Mouse (Mus musculus): Measurements from ENCODE around the gene Slc26a8. TPM values are rescaled to one million over a fixed set of nuclear protein-coding genes. Genes with fewer than 3 reads are reported as not detected.

Gene Slc26a8
- polyA plus RNA-seq, 1 experiment from 2014 or later: 1.0 TPM

GRCm38 (mm10) chr17:28615332-28615731 lies 74.7 kb downstream of the Slc26a8 start:
- Histone ChIP-seq H3K4me3 (ENCODE audit: low read depth, low read length) (no peak overlapping the region), H3K4me1 (replicated peaks; ENCODE audit: control insufficient read depth, insufficient read depth, low read length) (no peaks in the 10 kb centered on the region; the same call in 1 of the 2 replicates), H3K27me3 (ENCODE audit: control insufficient read depth, insufficient read depth, low read length) (no peaks in the 10 kb centered on the region), H3K27ac (ENCODE audit: low read depth, low read length) (no peak overlapping the region), H3K4me2 (ENCODE audit: low read depth, low read length, severe bottlenecking) (no peak overlapping the region), H3K9ac (ENCODE audit: low read length) (no peak overlapping the region), H3K9me3 (ENCODE audit: control insufficient read depth, low read length) (no peaks in the 10 kb centered on the region), H3K36me3 (ENCODE audit: control insufficient read depth, insufficient read depth, low read length) (peaks cover 5% of the 10 kb centered on the region)
- ATAC-seq (replicated peaks; ENCODE audit: low FRiP score) (no peak), DNase-seq (ENCODE audit: low spot score) (no peak)
- WGBS: 97% methylated on average over 4 of the region's 4 CpGs

GRCm38 (mm10) chr17:28613096-28613495 lies 76.9 kb downstream of the Slc26a8 start:
- no peaks in the 10 kb centered on the region for H3K27me3 ChIP-seq (ENCODE audit: control insufficient read depth, insufficient read depth, low read length)
- WGBS: 81% methylated on average over 6 of the region's 6 CpGs
- H3K4me3 ChIP-seq (ENCODE audit: low read depth, low read length): no peak overlapping the region
- H3K4me1 ChIP-seq (replicated peaks; ENCODE audit: control insufficient read depth, insufficient read depth, low read length): no peaks in the 10 kb centered on the region
- no peak overlapping the region for H3K4me2 ChIP-seq (ENCODE audit: low read depth, low read length, severe bottlenecking)
- no peak overlapping the region for H3K27ac ChIP-seq (ENCODE audit: low read depth, low read length)
- no peak overlapping the region for H3K9ac ChIP-seq (ENCODE audit: low read length)
- DNase-seq (ENCODE audit: low spot score) (no peak), ATAC-seq (replicated peaks; ENCODE audit: low FRiP score) (no peak)
- no peaks in the 10 kb centered on the region for H3K9me3 ChIP-seq (ENCODE audit: control insufficient read depth, low read length)
- H3K36me3 ChIP-seq (ENCODE audit: control insufficient read depth, insufficient read depth, low read length): no peaks in the 10 kb centered on the region; the same call in 1 of the 2 replicates

GRCm38 (mm10) chr17:28612603-28613002 lies 77.4 kb downstream of the Slc26a8 start:
- Histone ChIP-seq H3K27me3 (ENCODE audit: control insufficient read depth, insufficient read depth, low read length) (no peaks in the 10 kb centered on the region), H3K4me3 (ENCODE audit: low read depth, low read length) (no peak overlapping the region), H3K4me2 (ENCODE audit: low read depth, low read length, severe bottlenecking) (no peak overlapping the region), H3K9me3 (ENCODE audit: control insufficient read depth, low read length) (no peaks in the 10 kb centered on the region), H3K36me3 (ENCODE audit: control insufficient read depth, insufficient read depth, low read length) (no peaks in the 10 kb centered on the region; the same call in 1 of the 2 replicates), H3K27ac (ENCODE audit: low read depth, low read length) (no peak overlapping the region), H3K4me1 (replicated peaks; ENCODE audit: control insufficient read depth, insufficient read depth, low read length) (no peaks in the 10 kb centered on the region), H3K9ac (ENCODE audit: low read length) (no peak overlapping the region)
- DNase-seq (ENCODE audit: low spot score) (no peak), ATAC-seq (replicated peaks; ENCODE audit: low FRiP score) (no peak)
- 92% methylated on average over 2 of the region's 2 CpGs for WGBS

GRCm38 (mm10) chr17:28609543-28609942 lies 80.5 kb downstream of the Slc26a8 start:
- Histone ChIP-seq H3K36me3 (ENCODE audit: control insufficient read depth, insufficient read depth, low read length) (peaks cover 9% of the 10 kb centered on the region; the same call in 1 of the 2 replicates), H3K9ac (ENCODE audit: low read length) (no peak overlapping the region), H3K4me3 (ENCODE audit: low read depth, low read length) (no peak overlapping the region), H3K27ac (ENCODE audit: low read depth, low read length) (no peak overlapping the region), H3K4me1 (replicated peaks; ENCODE audit: control insufficient read depth, insufficient read depth, low read length) (no peaks in the 10 kb centered on the region), H3K4me2 (ENCODE audit: low read depth, low read length, severe bottlenecking) (no peak overlapping the region), H3K9me3 (ENCODE audit: control insufficient read depth, low read length) (no peaks in the 10 kb centered on the region), H3K27me3 (ENCODE audit: control insufficient read depth, insufficient read depth, low read length) (no peaks in the 10 kb centered on the region)
- no peak for DNase-seq (ENCODE audit: low spot score)
- ATAC-seq (replicated peaks; ENCODE audit: low FRiP score): no peak
- 87% methylated on average over 3 of the region's 3 CpGs for WGBS

- no peaks in the 10 kb centered on the region for H3K9me3 ChIP-seq (ENCODE audit: control insufficient read depth, low read length)
- H3K27ac ChIP-seq (ENCODE audit: low read depth, low read length): no peak overlapping the region
- H3K4me2 ChIP-seq (ENCODE audit: low read depth, low read length, severe bottlenecking): no peak overlapping the region
- no peaks in the 10 kb centered on the region for H3K4me1 ChIP-seq (replicated peaks; ENCODE audit: control insufficient read depth, insufficient read depth, low read length)
- no peaks in the 10 kb centered on the region for H3K27me3 ChIP-seq (ENCODE audit: control insufficient read depth, insufficient read depth, low read length)
- DNase-seq (ENCODE audit: low spot score) (no peak), ATAC-seq (replicated peaks; ENCODE audit: low FRiP score) (no peak)
- no peak overlapping the region for H3K4me3 ChIP-seq (ENCODE audit: low read depth, low read length)
- H3K36me3 ChIP-seq (ENCODE audit: control insufficient read depth, insufficient read depth, low read length): peaks cover 27% of the 10 kb centered on the region
- WGBS: 87% methylated on average over 9 of the region's 9 CpGs
- H3K9ac ChIP-seq (ENCODE audit: low read length): no peak overlapping the region
Measured at GRCm38 (mm10) chr17:28601557-28602250, 88.3 kb downstream of the Slc26a8 start.

GRCm38 (mm10) chr17:28600780-28601179 lies 89.3 kb downstream of the Slc26a8 start:
- Histone ChIP-seq H3K9me3 (ENCODE audit: control insufficient read depth, low read length) (no peaks in the 10 kb centered on the region), H3K4me3 (ENCODE audit: low read depth, low read length) (no peak overlapping the region), H3K4me1 (replicated peaks; ENCODE audit: control insufficient read depth, insufficient read depth, low read length) (no peaks in the 10 kb centered on the region), H3K27me3 (ENCODE audit: control insufficient read depth, insufficient read depth, low read length) (no peaks in the 10 kb centered on the region), H3K4me2 (ENCODE audit: low read depth, low read length, severe bottlenecking) (no peak overlapping the region), H3K27ac (ENCODE audit: low read depth, low read length) (no peak overlapping the region), H3K9ac (ENCODE audit: low read length) (no peak overlapping the region), H3K36me3 (ENCODE audit: control insufficient read depth, insufficient read depth, low read length) (peaks cover 23% of the 10 kb centered on the region)
- WGBS: 87% methylated on average over 5 of the region's 5 CpGs
- DNase-seq (ENCODE audit: low spot score): no peak
- ATAC-seq (replicated peaks; ENCODE audit: low FRiP score): no peak

DNA sequence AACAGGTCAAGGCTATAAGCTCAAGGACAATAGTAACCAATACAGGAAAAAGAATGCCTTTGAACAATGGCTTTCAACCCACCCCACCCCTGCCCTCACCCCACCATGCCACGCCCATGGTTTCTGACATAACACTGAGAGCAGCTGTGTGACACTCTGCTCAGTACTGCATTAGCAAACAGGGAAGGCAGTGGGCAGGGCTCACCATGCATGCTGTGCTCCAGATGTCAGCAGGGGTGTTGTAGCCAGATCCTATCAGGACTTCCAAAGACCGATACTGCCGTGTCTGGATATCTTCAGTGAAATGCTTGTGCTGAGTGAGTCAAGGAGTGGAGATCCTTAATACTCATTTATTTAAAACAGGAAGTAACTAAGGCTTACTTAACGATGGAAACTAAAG lies 96.1 kb downstream of the Slc26a8 start:
- Histone ChIP-seq H3K36me3 (ENCODE audit: control insufficient read depth, insufficient read depth, low read length) (peaks cover 22% of the 10 kb centered on the region), H3K4me3 (ENCODE audit: low read depth, low read length) (no peak overlapping the region), H3K27me3 (ENCODE audit: control insufficient read depth, insufficient read depth, low read length) (no peaks in the 10 kb centered on the region), H3K4me1 (replicated peaks; ENCODE audit: control insufficient read depth, insufficient read depth, low read length) (no peaks in the 10 kb centered on the region), H3K9ac (ENCODE audit: low read length) (no peak overlapping the region), H3K4me2 (ENCODE audit: low read depth, low read length, severe bottlenecking) (no peak overlapping the region), H3K9me3 (ENCODE audit: control insufficient read depth, low read length) (no peaks in the 10 kb centered on the region), H3K27ac (ENCODE audit: low read depth, low read length) (no peak overlapping the region)
- 85% methylated on average over 4 of the region's 4 CpGs for WGBS
- DNase-seq (ENCODE audit: low spot score) (no peak), ATAC-seq (replicated peaks; ENCODE audit: low FRiP score) (no peak)

- H3K27ac ChIP-seq (ENCODE audit: low read depth, low read length): no peak overlapping the region
- H3K9ac ChIP-seq (ENCODE audit: low read length): no peak overlapping the region
- H3K36me3 ChIP-seq (ENCODE audit: control insufficient read depth, insufficient read depth, low read length): peaks cover 27% of the 10 kb centered on the region
- H3K27me3 ChIP-seq (ENCODE audit: control insufficient read depth, insufficient read depth, low read length): no peaks in the 10 kb centered on the region
- no peaks in the 10 kb centered on the region for H3K4me1 ChIP-seq (replicated peaks; ENCODE audit: control insufficient read depth, insufficient read depth, low read length)
- no peak overlapping the region for H3K4me2 ChIP-seq (ENCODE audit: low read depth, low read length, severe bottlenecking)
- H3K4me3 ChIP-seq (ENCODE audit: low read depth, low read length): no peak overlapping the region
- ATAC-seq (replicated peaks; ENCODE audit: low FRiP score) (no peak), DNase-seq (ENCODE audit: low spot score) (peak; percentile 89)
- H3K9me3 ChIP-seq (ENCODE audit: control insufficient read depth, low read length): no peaks in the 10 kb centered on the region
- WGBS: 27% methylated on average over 4 of the region's 4 CpGs
Measured at GRCm38 (mm10) chr17:28592998-28593397, 97.0 kb downstream of the Slc26a8 start.

- H3K27me3 ChIP-seq (ENCODE audit: control insufficient read depth, insufficient read depth, low read length): no peaks in the 10 kb centered on the region
- no peaks in the 10 kb centered on the region for H3K9me3 ChIP-seq (ENCODE audit: control insufficient read depth, low read length)
- peaks cover 22% of the 10 kb centered on the region for H3K36me3 ChIP-seq (ENCODE audit: control insufficient read depth, insufficient read depth, low read length)
- ATAC-seq (replicated peaks; ENCODE audit: low FRiP score): no peak
- H3K9ac ChIP-seq (ENCODE audit: low read length): no peak overlapping the region
- H3K4me2 ChIP-seq (ENCODE audit: low read depth, low read length, severe bottlenecking): no peak overlapping the region
- no peak overlapping the region for H3K27ac ChIP-seq (ENCODE audit: low read depth, low read length)
- DNase-seq (ENCODE audit: low spot score): no peak
- 96% methylated on average over 5 of the region's 5 CpGs for whole genome bisulfite sequencing
- no peaks in the 10 kb centered on the region for H3K4me1 ChIP-seq (replicated peaks; ENCODE audit: control insufficient read depth, insufficient read depth, low read length)
- H3K4me3 ChIP-seq (ENCODE audit: low read depth, low read length): no peak overlapping the region
Measured at GRCm38 (mm10) chr17:28591476-28591875, 98.6 kb downstream of the Slc26a8 start.

Data from forebrain, embryonic 11.5 days (tissue).